Mouse (Mus musculus) T-helper 17 cell (primary cell): Measurements from ENCODE around the gene Klhdc4.

Source experiments
- in situ Hi-C, 2 experiments: fragments of 300-600 bp; cut with MboI, MseI; formaldehyde crosslinking; loops; 1 replicate in 1 of 2; 2 replicates in 1 of 2; pipeline ENCODE4 v1.15.1; 2025; ENCODE audit warnings: high pct_unique_total_duplicates in 2 of 2

The Klhdc4 gene

GRCm38 (mm10) chr8:121850018-121850417 is 20.6 kb upstream of the Klhdc4 start:
- in situ Hi-C loops, result loop anchor here (5.0 kb wide), 2 partner anchors 47 to 52 kb away; no protein-coding TSS in a partner anchor

- in situ Hi-C loops, result no loop called here
These were observed 19.9 kb upstream of the Klhdc4 start for GRCm38 (mm10) chr8:121849303-121849702.

- in situ Hi-C loops, result no loop called here
These were observed 19.1 kb upstream of the Klhdc4 start for GRCm38 (mm10) chr8:121848495-121848894.

GRCm38 (mm10) chr8:121847987-121848386 is 18.6 kb upstream of the Klhdc4 start:
- in situ Hi-C loops, result no loop called here

GRCm38 (mm10) chr8:121847261-121847822 is 18.0 kb upstream of the Klhdc4 start:
- in situ Hi-C loops, result no loop called here

GRCm38 (mm10) chr8:121846815-121847214 is 17.4 kb upstream of the Klhdc4 start:
- in situ Hi-C loops, result no loop called here

GRCm38 (mm10) chr8:121844765-121845164 is 15.4 kb upstream of the Klhdc4 start:
- in situ Hi-C loops, result no loop called here

- in situ Hi-C loops, result no loop called here
These were observed 13.9 kb upstream of the Klhdc4 start for GRCm38 (mm10) chr8:121843184-121843733.

GRCm38 (mm10) chr8:121842064-121842955 is 12.9 kb upstream of the Klhdc4 start:
- in situ Hi-C loops, result no loop called here

- in situ Hi-C loops, result no loop called here
These were observed 11.9 kb upstream of the Klhdc4 start for GRCm38 (mm10) chr8:121841242-121841641.

GRCm38 (mm10) chr8:121832503-121832902 is 3.1 kb upstream of the Klhdc4 start:
- in situ Hi-C loops, result no loop called here

- in situ Hi-C loops, result no loop called here
These were observed 2.7 kb upstream of the Klhdc4 start for GRCm38 (mm10) chr8:121832061-121832460.

GRCm38 (mm10) chr8:121829777-121830362 is 501 bp upstream of the Klhdc4 start:
- in situ Hi-C loops, result no loop called here

GRCm38 (mm10) chr8:121828376-121829023 is 869 bp downstream of the Klhdc4 start:
- in situ Hi-C loops, result no loop called here

GRCm38 (mm10) chr8:121827726-121828125 is 1.6 kb downstream of the Klhdc4 start:
- in situ Hi-C loops, result no loop called here

GRCm38 (mm10) chr8:121821770-121822169 is 7.6 kb downstream of the Klhdc4 start:
- in situ Hi-C loops, result no loop called here

GRCm38 (mm10) chr8:121821320-121821719 is 8.0 kb downstream of the Klhdc4 start:
- in situ Hi-C loops, result no loop called here

- in situ Hi-C loops, result no loop called here
These were observed 8.5 kb downstream of the Klhdc4 start for GRCm38 (mm10) chr8:121820840-121821239.

GRCm38 (mm10) chr8:121818226-121818625 is 11.1 kb downstream of the Klhdc4 start:
- in situ Hi-C loops, result no loop called here

- in situ Hi-C loops, result no loop called here
These were observed 17.3 kb downstream of the Klhdc4 start for GRCm38 (mm10) chr8:121811931-121812570.

- in situ Hi-C loops, result no loop called here
These were observed 17.9 kb downstream of the Klhdc4 start for GRCm38 (mm10) chr8:121811502-121811901.
